In the genomic region with DNA sequence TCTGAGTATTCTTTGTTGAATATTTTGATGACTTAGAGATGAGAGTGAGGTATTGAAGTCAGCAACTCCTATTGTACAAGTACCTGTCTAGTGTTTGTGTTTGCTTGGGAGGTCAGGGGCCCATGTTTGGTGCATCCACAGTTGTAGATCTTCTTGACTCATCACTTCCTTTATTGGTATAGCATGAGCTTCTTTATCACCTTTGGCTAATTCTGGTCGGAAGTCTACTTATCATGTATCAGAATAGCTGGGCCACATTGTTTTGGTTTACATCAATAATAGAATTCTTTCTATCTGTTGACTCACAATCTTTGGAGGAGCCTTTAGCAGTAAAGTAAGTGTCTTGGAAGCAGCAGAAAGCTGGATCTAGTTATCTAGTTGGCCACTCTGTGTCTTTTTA, we compare ENCODE assay signal across 20 mouse cellular contexts.
DNase-seq lines count a peak whose midpoint lies in the region; ATAC-seq and TF ChIP-seq lines count a peak whose summit lies in the region.
"Had no signal": no experiment of that assay in that cellular context is flagged by ENCODE, and none has a peak within 500 bp of the region (broad histone marks: within the 10 kb centered on the region; RNA-seq: fewer than 3 reads in every experiment).

No protein-coding gene starts in this region.

- peak; percentile 50 to 70; a peak in 3 of 4 replicates for TF ChIP-seq EP300 in MEL (IDR thresholded peaks at IDR 0.05; ENCODE audit: low read depth in 1 of 2, low read length in 2 of 2)

- no peaks in the 10 kb centered on the region for H3K9me3 ChIP-seq in MEL (replicated peaks; ENCODE audit: insufficient read depth, low read length)
- no peaks in the 10 kb centered on the region for H3K9me3 ChIP-seq in intestine, embryonic 15.5 days
- H3K9me3 ChIP-seq: G1E had no signal

- H3K4me1 ChIP-seq in MEL (ENCODE audit: control insufficient read depth in 1 of 2, insufficient read depth in 2 of 2, low read length in 2 of 2): peaks cover 10 to 14% of the 10 kb centered on the region in 2 experiments
- H3K4me1 ChIP-seq in intestine, embryonic 15.5 days (replicated peaks): no peaks in the 10 kb centered on the region

- DNase-seq in embryo, embryonic 10 days (ENCODE audit: low spot score): peak; percentile 2
- DNase-seq in embryo, embryonic 9.5 days (ENCODE audit: extremely low spot score): no peak
- DNase-seq in MEL (ENCODE audit: low read depth, low spot score): peak; percentile 41
- DNase-seq: adrenal gland, adult 2 months; adrenal gland, adult 8-10 months; adrenal gland, postnatal 10 days; adrenal gland, postnatal 14 days; adrenal gland, postnatal 25 days; adrenal gland, postnatal 36 days; B cell, adult 2 months; cerebellum, adult 11 months; cerebellum, adult 11-12 months; cerebellum, adult 18-20 months; cerebellum, adult 2 months had no signal

- 84% methylated on average over 1 of the region's 1 CpGs for WGBS in intestine, embryonic 15.5 days

- no peak overlapping the region for H3K4me3 ChIP-seq in MEL (ENCODE audit: control insufficient read depth in 1 of 2, insufficient read depth in 1 of 2, low read depth in 2 of 2, low read length in 2 of 2)
- H3K4me3 ChIP-seq in intestine, embryonic 15.5 days (replicated peaks): no peak overlapping the region

- TF ChIP-seq RAD21 in MEL (IDR thresholded peaks at IDR 0.05; ENCODE audit: low read depth, low read length): no peak

- no peaks in the 10 kb centered on the region for H3K27me3 ChIP-seq in MEL (ENCODE audit: control insufficient read depth in 1 of 2, insufficient read depth in 2 of 2, low read length in 2 of 2)
- no peaks in the 10 kb centered on the region for H3K27me3 ChIP-seq in intestine, embryonic 15.5 days (replicated peaks)
- H3K27me3 ChIP-seq: CH12.LX, Patski had no signal

- no peak overlapping the region for H3K4me2 ChIP-seq in intestine, embryonic 15.5 days (replicated peaks)

- peaks cover 0 to 33% of the 10 kb centered on the region in 2 experiments; a peak in 2 of 4 replicates for H3K36me3 ChIP-seq in MEL (ENCODE audit: control insufficient read depth in 1 of 2, insufficient read depth in 2 of 2, low read length in 2 of 2)
- H3K36me3 ChIP-seq in intestine, embryonic 15.5 days: no peaks in the 10 kb centered on the region
- H3K36me3 ChIP-seq: G1E had no signal

- TF ChIP-seq CTCF in MEL (IDR thresholded peaks at IDR 0.05 in 2 of 3, conservative IDR thresholded peaks at IDR 0.05 in 1 of 3; ENCODE audit: control insufficient read depth in 1 of 3, insufficient read depth in 1 of 3, low read depth in 2 of 3, low read length in 3 of 3, poor library complexity in 1 of 3, severe bottlenecking in 1 of 3): no peak

- H3K79me2 ChIP-seq in MEL (ENCODE audit: control insufficient read depth, insufficient read depth, low read length, poor library complexity): no peaks in the 10 kb centered on the region

- H3K27ac ChIP-seq in MEL (ENCODE audit: control insufficient read depth, low read depth, low read length): no peak overlapping the region
- H3K27ac ChIP-seq in intestine, embryonic 15.5 days: no peak overlapping the region

- no peak overlapping the region for H3K9ac ChIP-seq in MEL (ENCODE audit: control insufficient read depth, low read depth, low read length, poor library complexity, severe bottlenecking)
- no peak overlapping the region for H3K9ac ChIP-seq in intestine, embryonic 15.5 days

- no peak for TF ChIP-seq POLR2A in MEL (IDR thresholded peaks at IDR 0.05; ENCODE audit: control insufficient read depth in 1 of 2, insufficient read depth in 1 of 2, low read depth in 1 of 2, low read length in 2 of 2, poor library complexity in 1 of 2)

- no peak for ATAC-seq in intestine, embryonic 15.5 days
- ATAC-seq: activated CD4-positive, CD25-positive, alpha-beta regulatory T cell, adult 4 months; CD4-positive, CD25-positive, alpha-beta regulatory T cell, adult 4 months; Patski had no signal

TF ChIP-seq in MEL, 35 proteins besides CTCF, POLR2A, EP300 and RAD21:
- TF ChIP-seq ETS1 (IDR thresholded peaks at IDR 0.05; ENCODE audit: low read depth, low read length) (peak; percentile 38; the same call in 1 of the 2 replicates), GATA1 (IDR thresholded peaks at IDR 0.05; ENCODE audit: low read depth, low read length) (peak; percentile 69), JUND (IDR thresholded peaks at IDR 0.05; ENCODE audit: low read depth, low read length) (no peak)
